Mouse (Mus musculus): ENCODE results near the gene Ppp2r5d.

The Ppp2r5d gene

DNA sequence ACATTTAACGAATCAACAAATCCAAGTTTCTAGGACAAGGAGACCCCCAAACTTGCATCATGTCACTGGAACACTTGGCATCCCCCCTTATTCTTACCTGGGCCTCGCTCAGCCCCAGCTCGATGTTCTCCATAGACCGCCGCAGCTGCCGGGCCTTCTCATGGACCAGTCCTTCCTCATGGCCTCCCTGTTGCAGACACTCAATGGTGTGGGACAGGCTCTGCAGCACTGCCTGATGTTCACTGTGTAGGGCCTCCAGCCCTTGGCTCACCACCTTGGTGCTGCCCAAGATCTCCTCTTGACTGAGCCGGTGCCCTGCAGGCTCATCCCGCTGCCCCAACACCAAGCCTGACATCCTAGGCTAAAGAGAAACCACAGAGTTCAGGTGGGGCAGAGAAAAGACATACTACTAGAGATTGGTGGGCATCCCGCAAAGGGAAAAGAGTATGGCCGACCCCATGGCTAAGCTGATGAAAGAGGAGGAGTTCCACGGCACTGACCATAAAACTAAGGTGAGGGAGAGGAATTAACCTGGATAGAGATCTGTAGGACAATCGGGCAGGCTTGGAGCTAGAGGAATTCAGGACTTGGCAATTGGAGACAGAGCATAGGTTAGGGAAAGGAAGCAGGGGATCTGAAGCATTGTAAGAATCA lies 60.6 kb downstream of the Ppp2r5d start:
- DNase-seq = no peak

DNA sequence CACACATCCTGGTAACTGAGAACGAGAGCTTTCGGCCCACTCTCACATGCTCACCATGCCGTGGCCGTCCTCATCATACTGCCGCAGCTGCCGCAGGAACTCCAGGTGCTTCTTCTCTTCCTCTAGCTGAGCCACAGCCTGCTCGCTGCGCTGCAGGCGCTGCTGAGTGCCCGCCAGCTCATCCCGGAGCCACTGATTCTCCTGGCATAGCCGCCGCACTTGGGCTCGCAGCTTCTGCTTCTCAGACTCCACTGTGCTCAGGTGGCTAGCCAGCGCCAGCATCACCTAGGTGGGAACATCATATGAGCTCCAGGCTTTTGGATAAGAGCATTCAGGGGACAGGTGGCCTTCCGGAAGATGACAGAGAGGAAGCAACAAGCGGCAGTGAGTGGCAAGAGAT lies 62.9 kb downstream of the Ppp2r5d start:
- DNase-seq = no peak

DNA sequence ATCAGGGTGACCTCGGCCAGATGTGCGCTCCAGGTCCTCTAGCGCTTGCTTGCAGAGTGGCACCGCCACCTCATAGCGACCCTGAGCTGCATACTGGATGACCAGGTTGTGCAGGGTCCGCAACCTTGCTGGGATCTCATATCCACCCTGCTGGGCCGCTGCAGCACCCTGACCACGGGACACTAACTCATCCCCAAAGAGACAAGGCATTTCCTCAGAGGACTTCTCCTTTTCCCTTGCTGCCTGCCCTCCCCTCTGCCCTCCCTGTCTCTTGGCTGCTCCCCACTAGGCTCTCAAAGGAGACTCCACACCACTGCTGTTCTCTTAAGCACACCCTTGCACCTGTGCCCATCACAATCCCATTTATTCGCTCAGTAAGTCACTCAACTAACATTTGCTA lies 65.0 kb downstream of the Ppp2r5d start:
- DNase-seq = no peak

GRCm38 (mm10) chr17:46636831-46637523 lies 67.9 kb downstream of the Ppp2r5d start:
- peak; percentile 64 for DNase-seq
